Mouse (Mus musculus): ENCODE data around the gene Vmp1. TPM values are rescaled to one million over a fixed set of nuclear protein-coding genes. Genes with fewer than 3 reads are reported as not detected.

The Vmp1 gene
- total and polyA plus RNA-seq, 3 experiments = 80.9 to 209 (median 167) TPM

DNA sequence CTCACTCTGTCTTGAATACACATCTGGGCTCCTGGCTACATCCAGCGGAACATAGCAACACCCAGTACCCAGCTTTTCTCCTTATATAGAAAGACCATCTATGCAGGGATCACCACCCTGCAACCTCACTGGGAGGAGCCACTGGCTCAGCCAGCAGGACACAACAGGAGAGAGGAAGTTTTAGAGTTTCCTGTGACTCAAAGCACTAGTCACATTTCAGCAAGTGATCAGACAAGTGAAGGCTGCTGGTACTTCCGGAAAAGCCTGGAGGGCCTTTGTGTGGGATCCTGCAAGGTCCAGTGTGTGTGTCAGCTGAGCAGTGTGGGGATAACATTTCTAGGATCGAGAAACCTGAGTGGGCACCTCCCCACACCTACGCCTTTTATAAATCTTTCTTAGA is 106.4 kb downstream of the Vmp1 start (continued):
- TF ChIP-seq MEF2A (IDR thresholded peaks at IDR 0.05; ENCODE audit: borderline replicate concordance, low read depth, low read length) (peak; percentile 82), PAX5 (IDR thresholded peaks at IDR 0.05; ENCODE audit: low read length) (no peak), EP300 (IDR thresholded peaks at IDR 0.05; ENCODE audit: low read length) (peak; percentile 93)

DNA sequence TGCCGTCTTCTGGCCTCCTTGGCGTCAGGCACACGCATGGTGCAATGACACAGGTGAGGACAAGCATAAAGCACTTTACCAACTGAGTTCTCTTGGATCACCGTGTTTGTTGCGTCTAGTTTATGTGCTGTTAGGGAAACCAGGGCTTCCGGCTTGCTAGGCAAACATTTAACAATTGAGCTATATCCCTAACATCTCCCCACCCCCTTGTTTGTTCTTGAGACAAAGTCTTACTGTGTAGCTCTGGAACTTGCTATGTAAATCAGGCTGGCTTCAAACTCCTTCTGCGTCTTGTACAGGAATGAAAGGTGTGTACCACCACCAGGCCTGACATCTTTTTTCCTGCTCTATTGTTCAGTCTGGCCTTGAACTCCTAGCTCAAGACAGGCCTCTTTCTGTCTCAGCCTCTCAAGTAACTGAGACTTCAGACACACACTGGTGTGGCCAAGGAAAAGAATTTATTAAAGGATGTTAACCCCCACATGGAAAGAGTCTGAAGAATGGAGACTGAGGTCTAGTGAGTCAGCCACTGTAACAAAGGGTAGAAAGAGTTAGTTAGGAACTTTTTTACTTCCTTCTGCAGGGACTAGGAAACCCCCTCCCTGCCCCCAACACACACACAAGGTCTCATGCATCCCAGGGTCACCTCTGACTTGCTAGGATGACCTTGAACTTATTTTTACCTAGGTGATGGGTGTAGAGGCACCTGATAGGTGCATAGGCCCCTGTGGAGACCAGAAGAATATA is 107.8 kb downstream of the Vmp1 start:
- in situ Hi-C loops (cut with MboI; ENCODE audit: low pct_ligation_motif_present, low pct_unique_long_range_greater_than_20kb, low sequenced_read_pairs) (loop anchor here (5.0 to 10.0 kb wide), 2 partner anchors 76 to 429 kb away; no protein-coding TSS in a partner anchor), dilution Hi-C loops (cut with MboI; ENCODE audit: extremely low pct_ligation_motif_present, extremely low pct_unique_long_range_greater_than_20kb, low sequenced_read_pairs) (no loop called here)
- Histone ChIP-seq H3K9me3 (replicated peaks; ENCODE audit: low read length) (no peaks in the 10 kb centered on the region), H3K27me3 (replicated peaks) (no peaks in the 10 kb centered on the region), H3K4me2 (ENCODE audit: insufficient read depth, low read depth, poor library complexity, severe bottlenecking) (peak overlapping the region; percentile 34; the same call in 1 of the 2 replicates), H3K36me3 (replicated peaks in 1 of 2; ENCODE audit: control insufficient read depth in 1 of 2, insufficient read depth in 1 of 2, low read length in 1 of 2) (no peaks in the 10 kb centered on the region), H3K9ac (ENCODE audit: insufficient read depth, low read depth) (peak overlapping the region; percentile 6), H3K4me3 (replicated peaks in 1 of 3; ENCODE audit: low read depth in 2 of 3, low read length in 2 of 3, poor library complexity in 1 of 3) (peak overlapping the region in 1 of 3 experiments; percentile 1), H3K4me1 (ENCODE audit: control insufficient read depth in 1 of 2, insufficient read depth in 2 of 2) (peaks cover 45 to 92% of the 10 kb centered on the region in 2 experiments), H3K27ac (ENCODE audit: insufficient read depth, low read depth) (peak overlapping the region; percentile 91), H3K79me2 (replicated peaks; ENCODE audit: control insufficient read depth, extremely low read depth, insufficient read depth, poor library complexity, severe bottlenecking) (no peaks in the 10 kb centered on the region)
- no peak for TF ChIP-seq USF2 (conservative IDR thresholded peaks at IDR 0.05; ENCODE audit: low read depth, low read length)
- TF ChIP-seq JUND (conservative IDR thresholded peaks at IDR 0.05; ENCODE audit: low read depth, low read length) = no peak; the same call in 1 of the 2 replicates
- no peak for TF ChIP-seq USF1 (IDR thresholded peaks at IDR 0.05; ENCODE audit: low read depth, low read length)
- no peak for TF ChIP-seq ZMIZ1 (IDR thresholded peaks at IDR 0.05; ENCODE audit: low read depth, low read length)
- TF ChIP-seq POLR2A (IDR thresholded peaks at IDR 0.05; ENCODE audit: low read depth, low read length) = no peak; the same call in 1 of the 2 replicates
- TF ChIP-seq SMC3 (IDR thresholded peaks at IDR 0.05; ENCODE audit: low read depth, low read length) = no peak
- no peak for TF ChIP-seq HCFC1 (IDR thresholded peaks at IDR 0.05; ENCODE audit: low read depth, low read length)
- no peak for TF ChIP-seq MAZ (IDR thresholded peaks at IDR 0.05; ENCODE audit: low read depth, low read length)
- TF ChIP-seq POLR2AphosphoS2 (IDR thresholded peaks at IDR 0.05; ENCODE audit: low read depth, low read length) = no peak
- TF ChIP-seq BHLHE40 (IDR thresholded peaks at IDR 0.05; ENCODE audit: low read depth, low read length) = peak; percentile 67
- TF ChIP-seq ZNF384 (IDR thresholded peaks at IDR 0.05; ENCODE audit: low read depth, low read length) = no peak; the same call in 1 of the 2 replicates
- no peak for TF ChIP-seq E2F4 (IDR thresholded peaks at IDR 0.05; ENCODE audit: insufficient replicate concordance, low read depth, low read length)
- no peak for TF ChIP-seq RCOR1 (conservative IDR thresholded peaks at IDR 0.05; ENCODE audit: low read depth, low read length)
- no peak for TF ChIP-seq PAX5 (IDR thresholded peaks at IDR 0.05; ENCODE audit: low read length)
- TF ChIP-seq ZC3H11A (IDR thresholded peaks at IDR 0.05; ENCODE audit: low read depth, low read length) = no peak
- peak; percentile 76 for TF ChIP-seq ETS1 (conservative IDR thresholded peaks at IDR 0.05; ENCODE audit: low read depth, low read length)
- no peak for TF ChIP-seq MAFK (IDR thresholded peaks at IDR 0.05; ENCODE audit: insufficient replicate concordance, low read length)
- TF ChIP-seq UBTF (IDR thresholded peaks at IDR 0.05; ENCODE audit: low read depth, low read length) = no peak
- TF ChIP-seq ZKSCAN1 (IDR thresholded peaks at IDR 0.05; ENCODE audit: borderline replicate concordance, low read depth, low read length) = no peak
- TF ChIP-seq EP300 (IDR thresholded peaks at IDR 0.05; ENCODE audit: low read length) = peak; percentile 77
- TF ChIP-seq TBP (conservative IDR thresholded peaks at IDR 0.05; ENCODE audit: low read depth, low read length) = no peak
- peak; percentile 92 for TF ChIP-seq CHD2 (IDR thresholded peaks at IDR 0.05; ENCODE audit: low read length)
- 0 out of 2 replicates have a peak, but pooled peaks have one; percentile 12 for TF ChIP-seq JUN (IDR thresholded peaks at IDR 0.05; ENCODE audit: insufficient read depth, low read depth, low read length)
- no peak for TF ChIP-seq GABPA (IDR thresholded peaks at IDR 0.05; ENCODE audit: insufficient replicate concordance, low read depth, low read length)
- TF ChIP-seq IRF4 (IDR thresholded peaks at IDR 0.05; ENCODE audit: low read depth, low read length) = peak; percentile 42; the same call in 1 of the 2 replicates
- TF ChIP-seq NRF1 (IDR thresholded peaks at IDR 0.05; ENCODE audit: low read depth, low read length) = no peak
- TF ChIP-seq MXI1 (IDR thresholded peaks at IDR 0.05; ENCODE audit: low read depth, low read length) = no peak
- TF ChIP-seq CHD1 (IDR thresholded peaks at IDR 0.05; ENCODE audit: low read depth, low read length) = no peak
- no peak for TF ChIP-seq MAX (IDR thresholded peaks at IDR 0.05; ENCODE audit: low read length)
- peak; percentile 47; the same call in 1 of the 2 replicates for TF ChIP-seq MEF2A (IDR thresholded peaks at IDR 0.05; ENCODE audit: borderline replicate concordance, low read depth, low read length)
- TF ChIP-seq ELF1 (IDR thresholded peaks at IDR 0.05; ENCODE audit: low read depth, low read length) = no peak
- TF ChIP-seq TCF12 (IDR thresholded peaks at IDR 0.05; ENCODE audit: low read depth, low read length) = peak; percentile 74; the same call in 1 of the 2 replicates
- no peak for DNase-seq (ENCODE audit: extremely low read depth)

All from CH12.LX (cell line).